Mouse (Mus musculus) right cerebral cortex, postnatal 10 days (tissue): Measurements from ENCODE around the gene Gm49325.
A peak's percentile ranks its signal among the peaks of the same experiment; 100 is the strongest.

Source experiments
- DNase-seq, 2 experiments: peaks; one replicate each; pipeline ENCODE4 v3.0.0; 2021; ENCODE audit warnings: low spot score in 2 of 2

Gene Gm49325

DNA sequence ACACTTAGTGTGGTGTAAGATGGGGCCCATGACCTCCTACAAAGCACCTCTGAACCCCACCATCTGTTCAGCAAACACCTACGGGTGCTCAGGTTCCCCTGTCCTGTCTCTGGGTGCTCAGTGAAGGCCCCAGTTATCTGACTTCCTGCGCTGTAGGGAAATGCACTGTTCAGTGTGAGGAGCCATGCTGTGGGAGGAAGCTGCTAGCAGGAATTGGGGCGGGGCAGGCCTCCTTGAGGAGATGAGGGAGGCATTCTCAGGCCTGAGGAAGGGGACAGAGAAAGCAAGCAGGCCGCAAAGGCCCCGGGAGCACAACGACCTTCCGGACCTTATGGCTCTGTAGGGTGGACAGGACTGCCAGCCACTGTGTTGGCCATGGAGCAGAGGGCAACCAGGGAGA, 16.9 kb upstream of the Gm49325 start:
- DNase-seq = no peak

- no peak for DNase-seq
Measured at GRCm38 (mm10) chr10:77589749-77590148, 16.2 kb upstream of the Gm49325 start.

DNA sequence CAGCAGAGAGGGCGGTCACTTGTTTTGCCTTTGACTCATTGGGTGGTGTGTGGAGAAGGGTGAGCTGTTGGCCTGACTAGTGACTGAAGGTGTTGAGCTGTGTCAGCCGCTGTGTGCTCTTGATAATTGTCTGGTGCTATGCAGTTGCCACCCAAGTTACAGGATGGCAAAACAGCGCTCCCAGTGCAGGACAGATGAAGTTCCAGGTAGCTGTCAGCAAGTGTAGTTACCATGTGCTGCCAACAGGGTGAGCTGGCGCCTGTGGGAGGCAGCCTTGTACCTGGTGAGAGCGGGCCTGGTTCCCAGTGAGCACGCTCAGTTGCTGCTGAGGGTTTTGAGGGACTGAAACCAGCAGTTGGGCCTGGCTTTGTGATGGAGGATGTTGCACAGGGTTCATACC, 15.2 kb upstream of the Gm49325 start:
- DNase-seq = peak in 1 of 2 experiments; percentile 61

DNA sequence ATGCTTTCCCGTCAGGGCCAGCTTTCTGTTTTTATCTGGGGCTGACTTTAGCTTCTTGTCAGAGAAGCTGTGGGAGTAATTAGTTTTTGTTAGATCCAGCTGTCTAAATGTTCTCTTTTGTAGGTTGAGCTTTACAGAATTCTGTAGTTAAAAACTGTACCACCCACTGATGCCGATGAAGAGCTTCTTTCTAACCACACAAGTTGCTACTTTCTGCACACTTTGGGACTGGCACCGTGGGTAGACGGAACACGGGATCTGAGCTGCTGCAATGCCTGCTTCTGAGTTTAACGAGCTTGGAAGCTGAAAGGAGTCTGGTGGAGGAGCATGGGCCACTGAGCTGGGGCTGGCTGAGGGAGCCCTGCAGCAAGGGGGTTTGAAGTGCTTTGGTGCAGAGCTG, 14.5 kb upstream of the Gm49325 start:
- DNase-seq = peak; percentile 67 to 78

- peak in 1 of 2 experiments; percentile 24 for DNase-seq
Measured at GRCm38 (mm10) chr10:77596060-77596459, 9.9 kb upstream of the Gm49325 start.

DNA sequence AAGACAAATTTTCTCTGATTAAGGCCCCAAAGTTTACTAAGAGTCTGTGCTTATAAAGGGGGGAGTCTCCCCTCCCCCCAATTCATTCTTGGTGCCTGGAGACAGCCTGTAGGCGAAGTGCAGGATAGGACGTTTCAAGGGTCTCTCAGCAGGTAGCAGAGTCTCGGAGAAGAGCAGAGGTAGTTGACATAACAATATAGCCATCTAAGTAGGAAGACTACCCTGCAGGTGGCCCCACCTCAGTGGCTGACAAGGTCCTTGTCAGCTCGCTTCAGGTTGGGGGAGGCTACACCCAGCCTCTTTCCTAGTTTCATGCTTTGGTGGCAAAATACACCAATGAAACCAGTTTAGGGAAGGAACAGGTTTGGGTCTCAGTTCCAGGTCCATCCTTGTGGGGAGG, 3.0 kb upstream of the Gm49325 start:
- no peak for DNase-seq

GRCm38 (mm10) chr10:77604111-77604510, 1.9 kb upstream of the Gm49325 start:
- DNase-seq = no peak

DNA sequence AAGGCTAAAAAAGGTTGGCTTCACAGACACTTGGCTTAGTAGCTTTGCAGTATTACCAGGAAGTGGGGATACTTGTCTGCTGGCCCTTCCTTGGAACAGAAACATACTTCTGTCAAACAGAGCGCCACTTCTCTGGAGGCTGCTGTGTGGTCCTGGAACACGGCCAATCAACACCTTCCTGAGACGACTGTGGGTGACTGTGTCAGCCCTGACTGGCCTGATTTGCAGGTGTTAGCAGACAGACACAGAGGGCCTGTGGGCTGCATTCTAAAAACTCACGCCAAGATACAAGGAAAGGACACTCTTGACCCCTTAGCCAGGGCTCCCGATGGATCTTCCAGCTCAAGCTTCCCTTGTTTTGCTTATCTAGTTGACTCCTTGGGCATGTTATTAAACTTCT, 1.0 kb upstream of the Gm49325 start:
- DNase-seq = no peak

DNA sequence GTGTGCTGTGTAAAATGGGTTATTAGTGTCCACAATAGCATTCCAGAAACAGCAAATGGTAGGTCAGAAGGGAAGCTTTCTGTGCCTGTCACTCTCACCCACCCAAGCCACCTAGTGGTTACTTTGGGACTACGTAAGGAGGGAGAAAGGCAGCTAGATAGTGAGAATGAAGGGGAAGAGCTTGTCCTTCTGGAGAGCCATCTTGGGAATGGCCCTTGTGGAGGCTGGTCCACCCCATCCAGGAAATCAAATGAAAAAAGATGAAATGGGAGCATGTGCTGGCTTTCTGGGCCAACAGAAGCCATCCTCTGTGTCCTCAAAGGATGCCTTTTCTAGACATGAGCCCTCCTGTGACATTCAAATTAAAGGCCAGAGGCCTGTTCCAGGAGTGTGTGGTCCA, 629 bp upstream of the Gm49325 start:
- no peak for DNase-seq

DNA sequence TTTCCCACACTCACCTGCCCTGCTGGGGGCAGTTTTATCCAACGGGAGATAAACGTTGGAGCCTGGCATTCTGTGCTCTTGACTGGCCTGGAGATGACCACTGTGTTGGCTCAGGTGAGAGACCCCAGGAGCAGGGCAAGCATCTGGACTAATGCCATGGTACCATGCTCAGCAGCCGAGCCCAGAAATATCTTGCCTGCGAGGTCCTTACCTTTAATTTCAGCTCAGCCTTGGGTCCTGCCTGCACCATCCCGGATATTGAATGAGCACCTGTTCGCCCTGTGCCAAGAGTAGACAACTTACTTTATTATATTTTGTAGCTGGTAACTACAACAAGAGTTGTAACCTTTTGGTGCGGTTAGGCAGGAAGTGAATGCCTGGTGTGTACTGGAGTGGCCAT, 858 bp downstream of the Gm49325 start:
- no peak for DNase-seq

DNA sequence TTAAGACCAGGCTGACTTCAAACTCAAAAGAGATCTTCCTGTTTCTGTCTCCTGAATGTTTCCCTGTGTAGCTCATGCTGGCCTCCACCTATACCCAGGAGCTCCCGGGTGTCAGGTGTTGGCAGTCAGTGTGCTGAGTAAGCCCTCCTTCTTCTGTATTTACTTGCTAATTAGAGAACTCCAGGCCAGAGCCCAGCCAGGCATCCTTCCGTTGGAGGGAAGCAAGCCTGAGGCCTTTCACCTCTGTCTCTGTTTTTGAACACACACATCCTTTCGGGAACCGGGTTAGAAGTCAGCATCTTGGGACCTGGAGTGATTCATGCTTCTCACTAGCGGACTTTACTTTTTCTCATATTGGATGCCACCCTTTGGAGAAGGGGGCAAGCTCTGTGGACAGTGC, 1.4 kb downstream of the Gm49325 start:
- DNase-seq = no peak

DNA sequence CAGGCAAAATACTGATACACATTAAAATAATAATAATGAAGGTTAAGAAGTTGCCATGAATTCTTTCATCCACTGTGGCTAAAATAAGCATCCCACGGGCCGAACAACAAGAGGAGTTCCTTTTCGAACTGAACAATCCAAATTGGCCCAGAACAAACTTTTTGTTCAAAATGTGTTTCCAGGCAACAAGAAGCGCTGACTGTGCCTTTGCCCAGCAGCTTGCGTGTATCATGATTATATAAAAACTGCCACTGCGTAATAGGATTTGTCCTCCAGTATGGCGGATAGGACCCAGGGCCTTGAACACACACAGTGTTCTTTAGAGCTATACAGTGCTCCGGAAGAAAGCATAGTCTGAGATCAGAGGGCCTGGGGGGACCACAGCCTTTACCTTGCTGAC, 2.6 kb downstream of the Gm49325 start:
- DNase-seq = no peak

- DNase-seq = peak; percentile 54 to 58
Measured at GRCm38 (mm10) chr10:77610221-77610961, 4.4 kb downstream of the Gm49325 start.

- no peak for DNase-seq
Measured at GRCm38 (mm10) chr10:77613409-77613808, 7.4 kb downstream of the Gm49325 start.

DNA sequence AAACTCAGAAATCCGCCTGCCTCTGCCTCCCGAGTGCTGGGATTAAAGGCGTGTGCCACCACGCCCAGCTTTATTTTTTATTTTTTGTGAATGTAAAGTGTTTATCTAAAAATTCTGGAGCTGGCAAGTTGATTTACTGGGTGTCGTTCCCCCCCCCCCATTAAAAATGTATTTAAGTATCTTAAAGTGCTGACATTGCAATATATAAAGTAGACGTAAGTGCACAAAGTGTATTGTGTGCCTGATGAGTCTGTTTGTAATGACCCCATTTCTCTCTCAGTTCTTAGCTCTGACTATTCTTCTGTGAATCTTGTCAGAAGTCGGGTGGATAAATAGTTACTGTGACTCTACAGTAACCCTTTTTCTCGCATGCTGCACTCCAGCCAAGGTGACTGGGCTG, 9.7 kb downstream of the Gm49325 start:
- no peak for DNase-seq

DNA sequence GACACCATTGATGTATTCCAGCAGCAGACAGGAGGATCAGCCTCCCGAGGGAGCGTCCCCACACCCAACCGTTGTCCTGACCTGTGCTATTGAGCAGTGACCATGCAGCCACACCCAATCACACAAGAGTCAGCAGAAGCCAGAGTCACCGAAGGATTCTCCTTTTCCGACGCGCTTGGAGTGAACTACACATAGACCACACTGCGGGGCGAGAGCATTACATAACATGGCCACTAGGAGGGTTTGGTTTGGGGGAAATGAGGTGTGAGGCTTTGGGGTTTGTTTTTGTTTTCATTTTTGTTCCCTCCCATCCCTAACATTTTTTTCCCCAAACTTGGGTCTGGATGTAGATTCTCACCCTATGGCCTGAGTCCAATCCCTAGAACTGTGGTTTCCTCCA, 10.2 kb downstream of the Gm49325 start:
- DNase-seq = no peak

GRCm38 (mm10) chr10:77616926-77617325, 10.9 kb downstream of the Gm49325 start:
- no peak for DNase-seq

DNA sequence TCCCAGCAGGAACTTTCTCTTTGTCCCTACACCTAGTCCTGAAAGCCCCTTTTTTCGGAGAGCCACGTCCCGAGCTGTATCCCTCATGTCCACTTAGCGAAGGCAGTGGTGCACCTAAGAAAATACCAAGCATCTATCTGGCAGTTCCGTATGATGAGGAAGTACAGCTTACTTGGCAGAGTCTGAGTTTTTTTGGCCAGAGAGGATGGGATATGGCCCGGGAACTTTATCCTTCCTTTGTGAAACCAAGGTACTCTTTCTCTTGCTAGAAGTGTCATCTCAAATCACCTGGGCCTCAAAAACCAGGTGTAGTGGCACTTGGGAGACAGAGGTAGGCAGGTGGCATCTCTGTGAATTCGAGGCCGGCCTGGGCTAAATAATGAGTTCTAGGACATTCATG, 15.5 kb downstream of the Gm49325 start:
- no peak for DNase-seq

DNA sequence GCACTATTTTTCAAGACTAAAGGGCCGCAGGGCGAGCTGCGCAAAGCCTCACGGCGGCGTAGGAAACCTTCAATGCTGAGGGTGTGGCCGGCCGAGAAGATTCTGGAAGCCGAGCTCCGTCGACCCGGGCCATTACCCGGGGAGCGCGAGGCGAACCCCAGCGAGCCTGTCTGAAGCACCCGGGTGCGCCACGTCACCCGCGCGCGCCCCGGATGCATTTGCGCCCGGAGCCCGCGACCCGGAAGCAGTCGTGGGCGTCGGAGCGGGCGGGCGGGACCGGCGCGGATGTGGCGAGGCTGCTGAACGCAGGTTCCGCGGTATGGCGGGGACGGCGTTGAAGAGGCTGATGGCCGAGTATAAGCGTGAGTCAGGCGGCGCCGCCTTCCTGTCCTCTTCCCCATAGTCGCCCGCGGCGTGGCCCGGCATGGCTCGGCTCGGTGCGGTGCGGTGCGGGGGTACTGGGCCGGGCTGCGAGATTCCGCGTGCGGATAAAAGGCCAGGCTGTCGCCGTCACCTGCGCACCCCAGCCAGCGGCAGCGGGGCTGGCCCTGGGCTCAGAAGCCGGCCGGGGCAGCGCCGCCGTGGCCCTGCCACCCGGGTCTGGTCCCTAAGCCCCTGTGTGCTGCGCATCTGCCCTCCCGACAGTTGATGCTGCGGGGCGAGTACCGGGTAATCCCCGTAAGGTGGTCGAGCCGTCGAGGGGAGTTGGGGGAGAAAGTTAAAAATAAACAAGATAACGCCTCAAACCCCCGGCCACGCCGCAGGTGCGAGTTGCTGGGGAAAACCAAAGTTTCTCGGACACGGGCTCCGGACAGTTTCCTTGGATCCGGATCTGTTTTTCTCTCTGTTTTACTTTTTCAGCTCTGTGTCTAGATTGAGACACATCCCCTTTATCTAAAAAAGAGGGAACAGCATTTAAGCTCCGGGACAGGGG, 16.3 kb downstream of the Gm49325 start, which contains the start of gene Ube2g2:
Gene Ube2g2 (plus strand): TSS at position 221 of the 934 bp plus-strand sequence.
- DNase-seq = peak; percentile 94 to 95

DNA sequence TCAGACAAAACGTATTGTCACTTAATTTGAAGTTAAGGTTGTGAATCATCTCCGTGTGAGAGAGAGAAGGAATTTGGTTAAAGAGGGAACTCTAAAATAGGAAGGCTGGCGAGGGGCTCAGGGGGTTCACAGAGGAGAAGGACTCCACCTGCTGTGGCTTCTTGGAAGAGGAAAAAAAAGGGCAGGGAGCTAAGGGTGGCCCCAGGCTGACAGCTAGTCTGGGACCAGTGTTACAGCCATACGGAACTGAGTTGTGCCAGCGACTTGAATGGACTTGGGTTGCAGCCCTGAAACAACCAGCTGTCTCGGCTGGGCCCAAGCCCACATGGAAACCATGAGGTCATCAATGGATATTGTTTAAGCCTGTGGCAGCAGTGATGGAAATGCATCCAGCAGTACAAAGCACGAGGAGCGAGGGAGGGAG, 17.1 kb downstream of the Gm49325 start:
- peak; percentile 70 to 73 for DNase-seq

DNA sequence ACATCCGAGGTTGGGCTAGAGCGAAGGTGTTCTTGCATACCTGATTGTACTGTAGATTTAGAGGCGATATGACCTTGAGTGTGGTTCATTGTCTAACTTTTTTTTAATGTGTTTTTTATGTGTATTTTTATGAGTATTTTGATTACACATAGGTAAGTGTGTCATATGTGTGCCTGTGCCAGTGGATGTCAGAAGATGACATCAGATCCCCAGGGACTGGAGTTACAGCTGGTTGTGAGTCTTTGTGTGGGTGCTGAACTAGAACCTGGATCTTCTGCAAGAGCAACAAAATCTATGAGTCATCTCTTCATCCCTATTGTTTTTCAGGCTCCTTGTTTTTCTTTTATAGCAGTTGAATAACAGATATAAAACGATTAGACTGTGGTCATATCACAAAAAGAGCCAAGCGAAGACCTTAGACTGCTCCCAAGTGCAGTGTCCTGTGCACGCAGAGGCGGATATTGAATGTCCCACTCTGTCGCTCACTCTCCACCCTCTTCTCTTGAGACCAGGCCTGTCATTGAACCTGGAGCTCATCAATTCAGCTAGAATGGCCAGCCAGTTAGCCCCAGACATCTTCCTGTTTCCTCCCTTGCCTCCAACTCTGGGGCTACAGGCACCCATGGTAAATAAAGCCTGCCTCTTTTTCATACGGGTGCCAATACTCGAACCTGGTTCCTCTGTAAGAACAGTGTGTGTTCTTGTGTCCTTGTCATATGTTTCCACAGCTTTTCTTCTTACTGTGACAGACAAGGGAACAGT, 17.8 kb downstream of the Gm49325 start:
- DNase-seq = no peak

DNA sequence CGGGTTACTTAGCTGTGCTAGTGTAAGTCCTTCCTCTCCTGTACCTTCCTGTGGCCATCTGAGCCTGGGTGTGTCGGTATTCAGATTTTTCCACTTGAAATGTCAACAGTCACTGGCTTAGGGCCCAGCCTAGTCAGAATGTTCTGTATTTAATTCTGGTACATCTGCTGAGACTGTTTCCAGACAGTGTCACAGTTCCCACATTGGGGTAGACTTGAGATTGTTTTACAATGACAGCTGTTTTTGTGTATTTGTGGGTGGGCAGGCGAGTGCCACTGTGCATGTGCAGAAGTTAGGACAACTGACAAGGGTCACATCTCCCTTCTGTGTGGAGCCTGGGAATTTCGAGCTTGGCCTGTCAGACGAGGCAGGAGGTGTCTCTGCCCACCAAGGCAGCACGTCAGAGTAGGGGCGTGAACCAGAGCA, 18.6 kb downstream of the Gm49325 start:
- DNase-seq = peak in 1 of 2 experiments; percentile 60
